Mouse (Mus musculus) left cerebral cortex, postnatal 25 days (tissue): ENCODE measurements around the gene 6330409D20Rik. TPM values are rescaled to one million over a fixed set of nuclear protein-coding genes. Genes with fewer than 3 reads are reported as not detected.

Experiments
- DNase-seq, 2 experiments: peaks; one replicate each; pipeline ENCODE4 v3.0.0; 2022; ENCODE audit warnings: low spot score in 2 of 2, mixed read lengths in 1 of 2
- intact Hi-C: fragments of 180-260 bp; cut with DNase I; formaldehyde crosslinking; loops from one replicate; pipeline ENCODE4 v1.15.1; 2025
- total RNA-seq, 2 experiments: library from RNA; stranded (reverse); gene quantifications; 2 replicates each; pipeline ENCODE4 v1.2.3; 2021

6330409D20Rik gene
- total RNA-seq, 2 experiments from 2014 or later = 2.3 to 2.4 TPM

GRCm38 (mm10) chr2:32709521-32710137 is 31.2 kb downstream of the 6330409D20Rik start:
- intact Hi-C loops = loop anchor here (5.0 kb wide), 1 partner anchor 148 kb away; no protein-coding TSS in a partner anchor
- no peak for DNase-seq

- intact Hi-C loops = no loop called here
- no peak for DNase-seq
Measured at GRCm38 (mm10) chr2:32708643-32709042, 32.2 kb downstream of the 6330409D20Rik start.

- DNase-seq = no peak
- intact Hi-C loops = no loop called here
Measured at GRCm38 (mm10) chr2:32706971-32707370, 33.8 kb downstream of the 6330409D20Rik start.

GRCm38 (mm10) chr2:32705018-32705417 is 35.8 kb downstream of the 6330409D20Rik start:
- intact Hi-C loops = no loop called here

GRCm38 (mm10) chr2:32704021-32704421 is 36.8 kb downstream of the 6330409D20Rik start, which contains the start of gene Fpgs:
Fpgs (minus strand) TSS chr2:32704145.
- no peak for DNase-seq
- intact Hi-C loops = no loop called here

More at GRCm38 (mm10) chr2:32705018-32705417, 35.8 kb downstream of the 6330409D20Rik start:
- no peak for DNase-seq

GRCm38 (mm10) chr2:32703046-32703445 is 37.8 kb downstream of the 6330409D20Rik start:
- intact Hi-C loops = no loop called here
- no peak for DNase-seq

GRCm38 (mm10) chr2:32700966-32701743 is 39.7 kb downstream of the 6330409D20Rik start:
- DNase-seq = no peak
- intact Hi-C loops = no loop called here

GRCm38 (mm10) chr2:32699680-32700079 is 41.1 kb downstream of the 6330409D20Rik start:
- intact Hi-C loops = no loop called here
- no peak for DNase-seq

- no peak for DNase-seq
- intact Hi-C loops = no loop called here
Measured at GRCm38 (mm10) chr2:32694691-32695090, 46.1 kb downstream of the 6330409D20Rik start.

GRCm38 (mm10) chr2:32693823-32694411 is 46.9 kb downstream of the 6330409D20Rik start:
- DNase-seq = peak; percentile 92 to 97
- intact Hi-C loops = no loop called here

- DNase-seq = no peak
- intact Hi-C loops = no loop called here
Measured at GRCm38 (mm10) chr2:32693282-32693681, 47.5 kb downstream of the 6330409D20Rik start.

GRCm38 (mm10) chr2:32692496-32692895 is 48.3 kb downstream of the 6330409D20Rik start:
- intact Hi-C loops = no loop called here

GRCm38 (mm10) chr2:32691041-32691440 is 49.8 kb downstream of the 6330409D20Rik start:
- no peak for DNase-seq
- intact Hi-C loops = no loop called here

More at GRCm38 (mm10) chr2:32692496-32692895, 48.3 kb downstream of the 6330409D20Rik start:
- DNase-seq = no peak

- intact Hi-C loops = loop anchor here (1.0 to 2.0 kb wide), 2 partner anchors 58 to 115 kb away; partner anchors contain the start of genes 9430097D07Rik and Pip5kl1
- peak; percentile 89 to 94 for DNase-seq
Measured at GRCm38 (mm10) chr2:32689420-32689819, 51.4 kb downstream of the 6330409D20Rik start.

GRCm38 (mm10) chr2:32687562-32687961 is 53.3 kb downstream of the 6330409D20Rik start:
- intact Hi-C loops = no loop called here
- DNase-seq = no peak

- intact Hi-C loops = no loop called here
Measured at GRCm38 (mm10) chr2:32686640-32687039, 54.2 kb downstream of the 6330409D20Rik start.

GRCm38 (mm10) chr2:32685807-32686206 is 55.0 kb downstream of the 6330409D20Rik start:
- DNase-seq = no peak
- intact Hi-C loops = no loop called here

More at GRCm38 (mm10) chr2:32686640-32687039, 54.2 kb downstream of the 6330409D20Rik start:
- DNase-seq = no peak

GRCm38 (mm10) chr2:32684681-32685428 is 56.0 kb downstream of the 6330409D20Rik start:
- no peak for DNase-seq
- intact Hi-C loops = no loop called here

GRCm38 (mm10) chr2:32683701-32684100 is 57.1 kb downstream of the 6330409D20Rik start:
- no peak for DNase-seq
- intact Hi-C loops = no loop called here
